Comparison of ENCODE assay signal across 8 mouse cellular contexts in the genomic region with DNA sequence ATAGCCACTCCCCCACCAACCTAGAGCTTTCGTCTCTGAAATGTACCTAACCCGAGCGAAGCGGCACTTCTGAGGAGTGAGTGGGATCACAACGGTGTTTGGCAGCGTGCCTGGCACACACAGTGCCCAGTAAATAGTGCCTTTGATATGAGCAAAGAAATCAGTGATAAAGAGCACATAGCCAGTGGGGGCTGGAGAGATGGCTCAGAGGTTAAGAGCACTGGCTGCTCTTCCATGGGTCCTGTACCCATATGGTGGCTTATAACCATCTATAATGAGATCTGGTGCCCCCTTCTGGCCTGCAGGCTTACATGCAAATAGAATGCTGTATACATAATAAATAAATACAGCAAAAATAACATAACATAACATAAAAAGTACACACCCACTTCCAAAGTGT. TPM values are rescaled to one million over a fixed set of nuclear protein-coding genes. Genes with fewer than 3 reads are reported as not detected.
A peak's percentile ranks its signal among the peaks of the same experiment; 100 is the strongest.
DNase-seq lines count a peak whose midpoint lies in the region; ATAC-seq and TF ChIP-seq lines count a peak whose summit lies in the region.

No protein-coding gene starts in this region.

- WGBS in kidney, adult 2 months = 82% methylated on average over 6 of the region's 6 CpGs
- 68% methylated on average over 6 of the region's 6 CpGs for WGBS in kidney, embryonic 14.5 days
- 64% methylated on average over 6 of the region's 6 CpGs for WGBS in midbrain, postnatal 0 days

- TF ChIP-seq CTCF in kidney, adult 2 months (conservative IDR thresholded peaks at IDR 0.05; ENCODE audit: insufficient read depth, insufficient read length, low read depth, low read length) = 0 out of 2 replicates have a peak, but pooled peaks have one; percentile 12
- peak; percentile 65 for TF ChIP-seq CTCF in midbrain, postnatal 0 days (IDR thresholded peaks at IDR 0.05)

- H3K36me3 ChIP-seq in kidney, adult 2 months (ENCODE audit: control insufficient read depth, insufficient read depth, low read length) = no peaks in the 10 kb centered on the region
- H3K36me3 ChIP-seq in kidney, embryonic 14.5 days (ENCODE audit: control insufficient read depth, insufficient read depth, low read length) = no peaks in the 10 kb centered on the region
- H3K36me3 ChIP-seq in midbrain, postnatal 0 days (ENCODE audit: insufficient read depth, low read length) = no peaks in the 10 kb centered on the region

- H3K9ac ChIP-seq in kidney, embryonic 14.5 days (ENCODE audit: low read depth, low read length) = no peak overlapping the region
- H3K9ac ChIP-seq in midbrain, postnatal 0 days (replicated peaks; ENCODE audit: low read length, poor library complexity, severe bottlenecking) = no peak overlapping the region

- H3K27ac ChIP-seq in kidney, adult 2 months (ENCODE audit: insufficient read depth, low read depth, low read length) = no peak overlapping the region
- H3K27ac ChIP-seq in kidney, embryonic 14.5 days (ENCODE audit: low read depth, low read length) = no peak overlapping the region
- H3K27ac ChIP-seq in midbrain, postnatal 0 days (ENCODE audit: low read depth, low read length) = no peak overlapping the region

- H3K27me3 ChIP-seq in kidney, adult 2 months (replicated peaks; ENCODE audit: control insufficient read depth, insufficient read depth, low read length) = no peaks in the 10 kb centered on the region
- H3K27me3 ChIP-seq in kidney, embryonic 14.5 days (ENCODE audit: control insufficient read depth, insufficient read depth, low read length) = no peaks in the 10 kb centered on the region
- no peaks in the 10 kb centered on the region for H3K27me3 ChIP-seq in midbrain, postnatal 0 days (ENCODE audit: insufficient read depth, low read length)

- H3K9me3 ChIP-seq in kidney, embryonic 14.5 days (ENCODE audit: control insufficient read depth, low read length) = no peaks in the 10 kb centered on the region
- no peaks in the 10 kb centered on the region for H3K9me3 ChIP-seq in midbrain, postnatal 0 days (ENCODE audit: low read length)

- no peak overlapping the region for H3K4me2 ChIP-seq in kidney, embryonic 14.5 days (replicated peaks; ENCODE audit: low read depth, low read length)
- H3K4me2 ChIP-seq in midbrain, postnatal 0 days (ENCODE audit: low read depth, low read length, poor library complexity, severe bottlenecking) = no peak overlapping the region

- DNase-seq in kidney, adult 2 months = peak; percentile 42
- DNase-seq in ES-CJ7 (ENCODE audit: low read depth, low spot score) = peak; percentile 72
- peak; percentile 39 for DNase-seq in brain, adult 2 months (ENCODE audit: low read depth, low spot score)
- DNase-seq in induced T-regulatory cell, adult 2 months (ENCODE audit: low read depth) = peak; percentile 88
- peak; percentile 43 for DNase-seq in midbrain, postnatal 0 days (ENCODE audit: low spot score)
- DNase-seq in frontal cortex, postnatal 14 days (ENCODE audit: low spot score in 2 of 2) = no peak
- DNase-seq in urinary bladder, postnatal 36 days (ENCODE audit: low spot score in 2 of 2) = no peak

- ATAC-seq in kidney, embryonic 14.5 days (ENCODE audit: low FRiP score, low TSS enrichment) = no peak
- ATAC-seq in midbrain, postnatal 0 days (ENCODE audit: low FRiP score) = no peak

- no peaks in the 10 kb centered on the region for H3K4me1 ChIP-seq in kidney, adult 2 months (ENCODE audit: control insufficient read depth, insufficient read depth, low read length)
- peaks cover 5% of the 10 kb centered on the region; the same call in 1 of the 2 replicates for H3K4me1 ChIP-seq in kidney, embryonic 14.5 days (ENCODE audit: control insufficient read depth, insufficient read depth, low read length)
- H3K4me1 ChIP-seq in midbrain, postnatal 0 days (ENCODE audit: insufficient read depth, low read length) = peaks cover 6% of the 10 kb centered on the region; the same call in 1 of the 2 replicates

- H3K4me3 ChIP-seq in kidney, adult 2 months (ENCODE audit: insufficient read depth, low read depth, low read length) = no peak overlapping the region
- no peak overlapping the region for H3K4me3 ChIP-seq in kidney, embryonic 14.5 days (ENCODE audit: low read length)
- no peak overlapping the region for H3K4me3 ChIP-seq in midbrain, postnatal 0 days (ENCODE audit: low read depth, low read length)

- TF ChIP-seq POLR2A in kidney, adult 2 months (IDR thresholded peaks at IDR 0.05; ENCODE audit: low read depth, low read length) = no peak

RNA-seq across cellular contexts. Expression of gene Arl4c, which starts 3.0 kb away (rescaled TPM):
- 3.9 and 6.1 TPM in 2 replicates for polyA plus RNA-seq in kidney, adult 2 months (2012; rRNA removed)
- 13.7 and 14.7 TPM in 2 replicates for polyA plus RNA-seq in kidney, embryonic 14.5 days (2014; fragmentation: Nextera tagmentation; extraction: Ambion mirVana)
- 101 and 115 TPM in 2 replicates for total RNA-seq in midbrain, postnatal 0 days (2014; rRNA removed)
- 44.4 and 47.4 TPM in 2 replicates for polyA plus RNA-seq in midbrain, postnatal 0 days (2015; fragmentation: Nextera tagmentation; extraction: Ambion mirVana)

Comparison
In these comparisons a context has a peak if more than half of its experiments do, and no peak if none do; other contexts are left out.
1. DNase-seq: peak in kidney, adult 2 months (single experiment), ES-CJ7 (single experiment), brain, adult 2 months (single experiment), induced T-regulatory cell, adult 2 months (single experiment) and midbrain, postnatal 0 days (single experiment); none in frontal cortex, postnatal 14 days (0 of 2) and urinary bladder, postnatal 36 days (0 of 2).